Mouse (Mus musculus) ovary, postnatal 14 days (tissue): Measurements from ENCODE around the gene A26c2.

Experiments used
- DNase-seq: peaks from one replicate; pipeline ENCODE4 v3.0.0; 2022; ENCODE audit warnings: low spot score

Gene A26c2

DNA sequence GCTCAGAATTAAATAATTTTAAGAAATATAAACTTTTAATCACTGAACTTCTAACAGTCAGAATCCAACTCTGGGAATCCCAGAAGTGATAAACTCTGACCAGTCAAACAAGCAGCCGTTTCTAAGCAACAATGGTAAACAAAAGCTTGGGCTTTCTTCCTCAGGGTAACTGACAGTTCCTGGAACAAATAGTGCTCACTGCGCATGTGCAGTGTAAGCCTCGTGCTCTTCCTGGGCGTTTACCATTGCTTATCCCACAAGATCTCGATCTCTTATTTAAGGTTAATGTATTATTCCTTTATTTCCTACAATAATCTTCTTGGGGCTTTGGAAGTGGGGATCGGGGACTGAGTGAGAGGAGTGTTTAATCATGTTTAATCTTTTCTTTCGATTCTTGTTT lies at the start of gene A26c2:
Gene A26c2 (minus strand): TSS at position 101 of the 400 bp plus-strand sequence.
- DNase-seq = no peak

DNA sequence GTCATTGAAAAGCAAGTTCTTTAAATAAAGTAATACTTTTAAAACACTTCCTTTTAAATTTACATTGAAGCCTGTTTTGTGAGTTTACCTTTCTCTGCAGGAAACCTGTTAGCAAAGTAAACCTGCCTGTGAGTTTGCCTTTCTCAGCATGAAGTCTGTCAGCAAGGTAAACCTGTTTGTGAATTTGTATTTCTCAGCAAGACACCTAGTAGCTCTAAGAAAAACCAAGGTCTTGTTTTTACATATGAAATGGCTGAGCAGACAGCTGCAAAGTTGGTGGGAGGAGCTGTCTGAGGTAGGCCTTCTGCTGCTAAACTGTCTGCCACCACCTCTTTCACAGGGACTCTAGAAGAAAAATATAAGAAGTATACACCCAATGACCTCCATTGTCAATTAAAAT lies 28.0 kb upstream of the A26c2 start:
- DNase-seq = no peak
